Mouse (Mus musculus): Measurements from ENCODE around the gene Gsto1. TPM values are rescaled to one million over a fixed set of nuclear protein-coding genes. Genes with fewer than 3 reads are reported as not detected.

The Gsto1 gene
- total RNA-seq, 2 experiments from 2014 or later: 44.1 to 45.2 TPM

GRCm38 (mm10) chr19:47862581-47862980, 7.8 kb downstream of the Gsto1 start:
- no peak overlapping the region for H3K4me3 ChIP-seq
- TF ChIP-seq CTCF (IDR thresholded peaks at IDR 0.05): no peak
- H3K27ac ChIP-seq: no peak overlapping the region
- intact Hi-C loops (cut with DNase I): no loop called here
- no peak for DNase-seq (ENCODE audit: extremely low spot score in 1 of 2, low spot score in 2 of 2)

GRCm38 (mm10) chr19:47864051-47864450, 9.3 kb downstream of the Gsto1 start:
- H3K4me3 ChIP-seq: no peak overlapping the region
- no peak for TF ChIP-seq CTCF (IDR thresholded peaks at IDR 0.05)
- intact Hi-C loops (cut with DNase I): no loop called here
- DNase-seq (ENCODE audit: extremely low spot score in 1 of 2, low spot score in 2 of 2): peak in 1 of 2 experiments; percentile 8
- no peak overlapping the region for H3K27ac ChIP-seq

DNA sequence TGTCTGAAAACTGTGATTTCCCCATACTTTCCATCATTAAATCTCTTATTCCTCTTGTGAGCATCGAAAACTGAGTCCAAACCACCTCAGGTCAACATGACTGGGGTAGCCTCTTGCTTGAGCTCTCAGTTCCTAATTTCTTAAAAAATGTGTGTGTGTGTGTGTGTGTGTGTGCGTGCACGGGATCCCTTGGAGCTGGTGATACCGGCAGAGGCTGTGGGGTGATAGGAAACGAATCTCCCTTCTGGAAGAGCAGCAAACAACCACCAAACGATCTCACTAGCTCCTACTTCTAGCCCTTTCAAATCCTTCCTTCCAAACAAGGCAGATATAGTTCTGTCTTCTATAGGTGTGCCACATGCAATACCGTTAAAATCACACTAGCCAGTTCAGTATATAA, 10.0 kb downstream of the Gsto1 start:
- intact Hi-C loops (cut with DNase I): no loop called here
- peak in 1 of 2 experiments; percentile 7 for DNase-seq (ENCODE audit: extremely low spot score in 1 of 2, low spot score in 2 of 2)
- H3K4me3 ChIP-seq: peak overlapping the region; percentile 78
- H3K27ac ChIP-seq: peak overlapping the region; percentile 89; the same call in 1 of the 2 replicates
- TF ChIP-seq CTCF (IDR thresholded peaks at IDR 0.05): no peak

DNA sequence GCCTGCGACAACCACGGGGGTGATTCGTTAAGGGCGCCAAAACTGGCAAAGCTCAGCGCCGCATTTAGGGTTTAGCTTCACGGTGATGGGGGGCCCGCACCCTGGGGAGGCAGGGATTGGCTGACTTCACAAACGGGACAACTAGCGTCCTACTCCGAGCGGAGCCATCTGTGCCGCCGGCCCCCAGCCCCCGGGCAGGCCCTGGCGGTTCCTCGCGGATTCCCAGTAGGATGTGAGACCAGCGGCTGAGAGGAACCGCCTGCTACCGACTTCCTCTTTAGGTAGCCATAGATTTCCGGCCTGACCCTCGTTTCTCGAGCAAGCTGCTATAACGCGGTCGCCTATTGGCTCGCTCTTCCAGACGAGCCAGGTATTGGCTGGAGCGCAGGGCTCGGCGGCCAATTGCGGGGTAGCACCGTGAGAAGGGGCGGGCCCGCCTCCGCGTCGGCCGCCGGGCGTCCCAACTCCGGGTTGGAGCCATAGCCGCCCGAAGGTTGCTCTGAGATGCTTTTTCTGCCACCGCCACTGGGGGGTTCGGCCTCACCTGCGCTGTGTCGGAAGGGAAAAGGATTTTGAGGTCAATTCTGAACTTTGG, 10.7 kb downstream of the Gsto1 start, which contains the start of gene Gsto2:
Gene Gsto2 (plus strand): TSS at position 182 of the 595 bp plus-strand sequence.
- Histone ChIP-seq H3K27ac (peak within 1 kb of the TSS; percentile 89), H3K4me3 (peak within 1 kb of the TSS; percentile 78)
- intact Hi-C loops (cut with DNase I): no loop called here
- DNase-seq (ENCODE audit: extremely low spot score in 1 of 2, low spot score in 2 of 2): peak; percentile 92 to 94
- peak; percentile 69 for TF ChIP-seq CTCF (IDR thresholded peaks at IDR 0.05)

DNA sequence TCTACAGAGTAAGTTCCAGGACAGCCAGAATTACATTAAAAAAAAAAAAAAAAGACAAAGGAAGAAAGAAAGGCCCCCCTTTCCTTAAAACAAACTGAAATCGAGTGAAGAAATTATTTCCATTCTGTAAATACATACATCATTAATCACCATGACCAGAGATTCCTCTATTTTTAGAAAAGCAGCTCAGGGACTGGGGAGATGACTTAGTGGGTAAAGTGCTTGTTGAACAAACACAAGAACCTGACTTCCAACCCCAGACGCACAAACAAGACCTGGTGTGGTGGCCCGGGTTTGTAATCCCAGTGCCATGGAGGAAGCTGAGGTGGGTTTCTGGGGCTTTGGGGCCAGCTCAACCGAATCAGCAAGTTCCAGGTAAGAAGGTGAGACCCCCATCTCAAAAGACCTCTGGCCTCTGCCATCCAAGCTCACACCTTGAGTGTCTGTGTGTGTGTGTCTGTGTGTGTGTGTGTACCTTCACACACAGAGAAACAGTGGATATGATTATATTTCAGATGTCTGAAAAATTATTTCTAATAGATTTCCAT, 12.9 kb downstream of the Gsto1 start:
- intact Hi-C loops (cut with DNase I): no loop called here
- no peak overlapping the region for H3K4me3 ChIP-seq
- no peak overlapping the region for H3K27ac ChIP-seq
- no peak for DNase-seq (ENCODE audit: extremely low spot score in 1 of 2, low spot score in 2 of 2)
- no peak for TF ChIP-seq CTCF (IDR thresholded peaks at IDR 0.05)

DNA sequence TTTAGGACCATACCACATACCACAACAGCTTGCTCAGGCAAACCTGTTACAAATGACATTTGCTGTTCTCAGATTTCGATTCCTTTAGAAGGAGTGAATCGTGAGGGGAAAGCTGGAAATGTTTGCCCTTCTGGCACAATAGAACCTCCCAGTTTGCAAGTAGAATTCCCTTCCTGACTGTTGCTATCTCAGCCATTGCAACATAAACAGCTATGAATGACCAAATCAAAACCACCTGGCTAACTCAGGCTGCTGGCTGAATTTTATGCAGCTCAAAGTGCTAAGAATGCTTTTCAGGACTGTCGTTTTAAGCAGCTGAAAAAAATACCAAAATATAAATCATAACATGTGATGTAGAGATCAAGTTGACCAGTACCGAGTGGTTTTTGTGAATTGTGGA, 14.2 kb downstream of the Gsto1 start:
- intact Hi-C loops (cut with DNase I): no loop called here
- TF ChIP-seq CTCF (IDR thresholded peaks at IDR 0.05): no peak
- H3K4me3 ChIP-seq: no peak overlapping the region
- no peak for DNase-seq (ENCODE audit: extremely low spot score in 1 of 2, low spot score in 2 of 2)
- H3K27ac ChIP-seq: no peak overlapping the region

GRCm38 (mm10) chr19:47869516-47869915, 14.7 kb downstream of the Gsto1 start:
- H3K27ac ChIP-seq: no peak overlapping the region
- intact Hi-C loops (cut with DNase I): no loop called here
- TF ChIP-seq CTCF (IDR thresholded peaks at IDR 0.05): no peak
- H3K4me3 ChIP-seq: no peak overlapping the region
- no peak for DNase-seq (ENCODE audit: extremely low spot score in 1 of 2, low spot score in 2 of 2)

DNA sequence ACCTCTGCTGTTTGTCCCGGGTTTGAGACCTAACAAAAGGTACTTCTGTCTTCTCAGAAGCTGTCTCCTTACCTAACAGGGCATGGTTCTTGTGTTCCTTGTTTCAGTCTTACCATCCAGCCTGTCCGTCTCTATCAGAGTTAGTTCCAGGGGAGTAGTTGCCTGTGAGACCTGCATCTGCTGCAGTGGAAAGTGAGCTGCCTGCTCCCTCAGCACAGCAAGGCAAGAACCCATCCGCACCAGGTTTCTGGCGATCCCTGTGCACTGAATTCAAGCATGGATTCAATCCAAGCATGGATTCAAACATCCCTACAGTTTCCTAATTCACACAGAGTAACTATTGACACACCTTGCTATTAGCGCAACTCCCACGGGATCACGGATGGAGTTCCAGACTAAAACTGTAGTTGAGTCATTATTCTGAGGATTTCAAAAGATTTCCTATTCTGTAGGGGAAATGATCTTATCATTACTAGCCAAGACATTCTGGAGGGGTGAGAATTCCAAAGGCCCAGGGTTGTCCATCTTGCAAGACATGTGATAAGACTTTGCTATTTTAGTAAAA, 15.4 kb downstream of the Gsto1 start:
- intact Hi-C loops (cut with DNase I): no loop called here
- TF ChIP-seq CTCF (IDR thresholded peaks at IDR 0.05): no peak
- H3K27ac ChIP-seq: no peak overlapping the region
- no peak for DNase-seq (ENCODE audit: extremely low spot score in 1 of 2, low spot score in 2 of 2)
- no peak overlapping the region for H3K4me3 ChIP-seq

DNA sequence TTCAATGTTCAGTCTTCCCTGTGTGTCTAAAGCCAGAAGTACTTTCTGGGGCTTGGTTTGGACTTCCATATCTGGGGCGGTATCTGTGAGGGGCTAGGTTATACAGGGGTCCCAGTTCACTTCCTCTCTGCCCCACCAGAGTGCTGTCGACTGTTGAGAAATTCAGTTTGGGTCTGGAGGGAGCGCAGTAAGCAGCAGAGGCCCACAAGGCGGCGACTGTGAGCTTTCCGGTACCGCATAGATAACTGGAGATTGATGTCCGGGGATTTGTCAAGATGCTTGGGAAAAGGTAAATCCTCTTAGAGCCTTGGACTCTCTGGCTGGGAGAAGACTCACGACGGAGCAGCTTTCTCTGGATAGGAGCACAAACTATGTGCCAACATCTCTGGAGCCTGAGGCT, 16.7 kb downstream of the Gsto1 start:
- intact Hi-C loops (cut with DNase I): no loop called here
- no peak overlapping the region for H3K27ac ChIP-seq
- peak; percentile 42 for TF ChIP-seq CTCF (IDR thresholded peaks at IDR 0.05)
- no peak for DNase-seq (ENCODE audit: extremely low spot score in 1 of 2, low spot score in 2 of 2)
- H3K4me3 ChIP-seq: no peak overlapping the region

GRCm38 (mm10) chr19:47876252-47876651, 21.5 kb downstream of the Gsto1 start:
- TF ChIP-seq CTCF (IDR thresholded peaks at IDR 0.05): no peak
- DNase-seq (ENCODE audit: extremely low spot score in 1 of 2, low spot score in 2 of 2): no peak

GRCm38 (mm10) chr19:47881538-47881937, 26.8 kb downstream of the Gsto1 start:
- Histone ChIP-seq H3K27ac (no peak overlapping the region), H3K4me3 (no peak overlapping the region)
- no peak for DNase-seq (ENCODE audit: extremely low spot score in 1 of 2, low spot score in 2 of 2)
- TF ChIP-seq CTCF (IDR thresholded peaks at IDR 0.05): no peak
- intact Hi-C loops (cut with DNase I): loop anchor here (10.0 kb wide), 1 partner anchor 1383 kb away; no protein-coding TSS in a partner anchor

More at GRCm38 (mm10) chr19:47876252-47876651, 21.5 kb downstream of the Gsto1 start:
- Histone ChIP-seq H3K27ac (no peak overlapping the region), H3K4me3 (no peak overlapping the region)
- intact Hi-C loops (cut with DNase I): no loop called here

DNA sequence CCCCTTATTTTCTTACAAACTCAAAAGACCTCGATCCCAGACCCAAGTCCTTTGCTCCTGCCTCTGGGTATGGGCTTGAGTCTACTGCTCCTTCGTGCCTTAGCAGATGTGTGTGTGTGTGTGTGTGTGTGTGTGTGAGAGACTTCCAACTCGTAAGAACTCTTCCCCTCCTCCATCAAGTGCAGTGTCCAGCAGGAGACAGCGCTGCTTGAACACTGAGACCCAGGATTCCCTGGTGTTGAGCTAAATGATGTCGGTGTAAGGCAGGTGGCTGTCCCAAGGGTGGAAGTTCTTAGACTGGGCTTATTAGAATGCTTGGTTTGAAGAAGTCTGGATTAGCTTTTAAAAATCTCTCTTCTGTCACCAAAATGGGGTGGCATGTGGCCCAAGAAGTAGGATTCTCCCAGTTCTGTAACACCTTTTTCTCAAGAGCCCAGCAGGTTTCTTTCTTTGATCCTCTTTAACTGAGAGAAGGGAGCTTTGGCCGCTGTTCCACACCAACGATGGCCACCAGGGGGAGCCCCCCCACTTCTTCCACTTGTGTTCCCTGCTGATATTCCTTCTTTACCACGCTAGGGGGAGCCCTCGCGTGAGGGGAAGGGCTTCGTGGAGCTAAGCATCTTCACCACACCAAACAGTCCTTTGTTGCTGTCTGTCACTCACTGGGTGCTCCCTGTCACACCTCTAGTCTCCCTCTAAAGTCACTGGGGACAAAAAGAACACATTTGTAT, 27.5 kb downstream of the Gsto1 start:
- no peak; the same call in none of the 2 replicates for TF ChIP-seq CTCF (IDR thresholded peaks at IDR 0.05)
- Histone ChIP-seq H3K4me3 (no peak overlapping the region), H3K27ac (no peak overlapping the region)
- intact Hi-C loops (cut with DNase I): loop anchor here (1.0 to 10.0 kb wide), 2 partner anchors 50 to 1382 kb away; no protein-coding TSS in a partner anchor
- DNase-seq (ENCODE audit: extremely low spot score in 1 of 2, low spot score in 2 of 2): peak; percentile 68 to 81
